ENCODE assay signal across 8 mouse cellular contexts in the genomic region with DNA sequence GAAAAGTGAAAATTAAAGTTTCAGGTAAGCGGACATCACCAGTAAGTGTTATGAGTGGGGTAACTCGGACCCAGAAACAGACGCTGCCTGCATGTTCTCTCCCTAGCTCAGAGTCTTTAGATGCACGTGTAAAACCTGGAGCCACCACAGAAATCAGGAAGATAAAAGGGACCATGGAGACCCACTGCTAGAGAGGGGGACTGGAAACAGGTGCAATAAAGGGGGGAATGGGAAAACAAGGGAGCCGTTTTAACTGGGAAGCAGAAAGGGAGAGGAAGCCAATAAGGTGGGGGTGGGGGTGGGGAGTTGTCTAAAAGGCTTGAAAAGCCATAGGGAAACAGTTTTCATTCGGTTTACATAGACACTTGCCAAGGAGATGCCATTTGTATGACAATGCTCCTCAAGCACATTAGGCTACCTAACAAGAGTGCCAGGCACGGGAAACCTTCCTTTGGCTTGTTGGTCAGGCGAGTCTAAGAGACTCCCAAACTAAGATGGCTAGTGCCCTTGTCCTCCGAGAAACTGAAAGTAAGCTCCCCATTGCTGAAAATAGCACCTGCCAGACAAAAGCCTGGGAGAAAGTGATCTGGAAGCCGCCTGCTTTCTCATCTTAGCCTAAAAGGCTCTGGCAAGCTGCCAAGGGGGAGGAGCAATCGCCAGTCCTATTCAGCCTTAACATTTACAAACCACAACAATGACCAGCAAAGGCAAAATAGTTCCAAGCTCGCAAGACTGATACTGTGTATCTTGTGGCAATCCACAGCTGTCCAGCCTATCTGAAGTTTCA. TPM values are rescaled to one million over a fixed set of nuclear protein-coding genes. Genes with fewer than 3 reads are reported as not detected.
DNase-seq lines count a peak whose midpoint lies in the region; ATAC-seq and TF ChIP-seq lines count a peak whose summit lies in the region.

No protein-coding gene starts in this region.

- ATAC-seq in heart, embryonic 11.5 days (replicated peaks; ENCODE audit: insufficient number of reproducible peaks, low FRiP score, low TSS enrichment): 0 out of 2 replicates have a peak, but pooled peaks have one; percentile 7
- ATAC-seq in kidney, embryonic 15.5 days (replicated peaks; ENCODE audit: low FRiP score): peak; percentile 34; the same call in 1 of the 2 replicates
- peak; percentile 73 for ATAC-seq in megakaryocyte progenitor cell, adult 5-6 weeks (replicated peaks; ENCODE audit: poor library complexity)

- TF ChIP-seq POLR2A in ES-Bruce4 (IDR thresholded peaks at IDR 0.05; ENCODE audit: insufficient read depth, low read length): no peak

- TF ChIP-seq CTCF in ES-Bruce4 (IDR thresholded peaks at IDR 0.05; ENCODE audit: low read depth, low read length): no peak

- H3K4me1 ChIP-seq in ES-Bruce4 (ENCODE audit: control insufficient read depth, insufficient read depth, low read length): peaks cover 3% of the 10 kb centered on the region
- peaks cover 6% of the 10 kb centered on the region for H3K4me1 ChIP-seq in heart, embryonic 11.5 days (ENCODE audit: control insufficient read depth, insufficient read depth, low read length)
- peaks cover 12% of the 10 kb centered on the region for H3K4me1 ChIP-seq in kidney, embryonic 15.5 days

- peak overlapping the region; percentile 61 for H3K4me2 ChIP-seq in heart, embryonic 11.5 days
- H3K4me2 ChIP-seq in kidney, embryonic 15.5 days: peak overlapping the region; percentile 7

- no peak for TF ChIP-seq EP300 in ES-Bruce4 (IDR thresholded peaks at IDR 0.05; ENCODE audit: insufficient read depth, low read depth, low read length)

- no peak overlapping the region for H3K4me3 ChIP-seq in ES-Bruce4 (ENCODE audit: low read depth, low read length)
- peak overlapping the region; percentile 32 for H3K4me3 ChIP-seq in heart, embryonic 11.5 days (ENCODE audit: low read depth, low read length)
- H3K4me3 ChIP-seq in kidney, embryonic 15.5 days (replicated peaks): no peak overlapping the region

- peaks cover 9% of the 10 kb centered on the region for H3K9me3 ChIP-seq in ES-Bruce4 (replicated peaks; ENCODE audit: control insufficient read depth, insufficient read depth, low read length, poor library complexity, severe bottlenecking)
- H3K9me3 ChIP-seq in heart, embryonic 11.5 days (replicated peaks; ENCODE audit: control insufficient read depth, low read length): no peaks in the 10 kb centered on the region
- H3K9me3 ChIP-seq in kidney, embryonic 15.5 days (replicated peaks): no peaks in the 10 kb centered on the region

- H3K9ac ChIP-seq in ES-Bruce4 (ENCODE audit: low read depth, poor library complexity, severe bottlenecking): no peak overlapping the region
- peak overlapping the region; percentile 54 for H3K9ac ChIP-seq in heart, embryonic 11.5 days (ENCODE audit: low read depth, low read length)
- H3K9ac ChIP-seq in kidney, embryonic 15.5 days: no peak overlapping the region

- 46% methylated on average over 12 of the region's 12 CpGs for WGBS in heart, embryonic 11.5 days (ENCODE audit: insufficient replicate concordance)
- 49% methylated on average over 12 of the region's 12 CpGs for WGBS in kidney, embryonic 15.5 days

- peak; percentile 57 for DNase-seq in embryo, embryonic 11 days
- no peak for DNase-seq in embryo, embryonic 10 days (ENCODE audit: low spot score)
- peak; percentile 73 for DNase-seq in cerebellum, postnatal 10 days
- DNase-seq in skeletal muscle tissue, adult 2 months (ENCODE audit: low read depth, low spot score): peak; percentile 36

- peak overlapping the region; percentile 54 for H3K27ac ChIP-seq in ES-Bruce4 (ENCODE audit: insufficient read depth, low read length)
- H3K27ac ChIP-seq in heart, embryonic 11.5 days (ENCODE audit: low read depth, low read length): peak overlapping the region; percentile 81
- H3K27ac ChIP-seq in kidney, embryonic 15.5 days: no peak overlapping the region

- peaks cover 35% of the 10 kb centered on the region for H3K36me3 ChIP-seq in ES-Bruce4 (ENCODE audit: control insufficient read depth, insufficient read depth, low read length, poor library complexity, severe bottlenecking)
- H3K36me3 ChIP-seq in heart, embryonic 11.5 days (ENCODE audit: control insufficient read depth, insufficient read depth, low read length): peaks cover 33% of the 10 kb centered on the region
- H3K36me3 ChIP-seq in kidney, embryonic 15.5 days: peaks cover 45% of the 10 kb centered on the region

- no peaks in the 10 kb centered on the region for H3K27me3 ChIP-seq in ES-Bruce4 (ENCODE audit: control insufficient read depth, insufficient read depth, low read length, poor library complexity, severe bottlenecking)
- no peaks in the 10 kb centered on the region for H3K27me3 ChIP-seq in heart, embryonic 11.5 days (ENCODE audit: control insufficient read depth, insufficient read depth, low read length)
- no peaks in the 10 kb centered on the region for H3K27me3 ChIP-seq in kidney, embryonic 15.5 days

RNA-seq across cellular contexts. Expression of a gene that starts 10.0 kb away (rescaled TPM):
- polyA plus RNA-seq in ES-Bruce4 (2011; ENCODE audit: insufficient read depth, insufficient read length, low read depth, missing spikeins): 190 and 192 TPM in 2 replicates
- polyA plus RNA-seq in heart, embryonic 11.5 days (2014; fragmentation: Nextera tagmentation; extraction: Ambion mirVana): 132 and 141 TPM in 2 replicates
- 225 and 248 TPM in 2 replicates for polyA plus RNA-seq in kidney, embryonic 15.5 days (2015; fragmentation: Nextera tagmentation; extraction: Ambion mirVana)
- total RNA-seq in megakaryocyte progenitor cell, adult 5-6 weeks (2015): 138 and 157 TPM in 2 replicates
- total RNA-seq in megakaryocyte progenitor cell, adult 5-6 weeks (2017): 116 and 132 TPM in 2 replicates

RNA-seq across cellular contexts. Expression of a gene that starts 25.0 kb away (rescaled TPM):
- polyA plus RNA-seq in ES-Bruce4 (2011; ENCODE audit: insufficient read depth, insufficient read length, low read depth, missing spikeins): 21.6 and 23.0 TPM in 2 replicates
- 11.8 and 12.4 TPM in 2 replicates for polyA plus RNA-seq in heart, embryonic 11.5 days (2014; fragmentation: Nextera tagmentation; extraction: Ambion mirVana)
- polyA plus RNA-seq in kidney, embryonic 15.5 days (2015; fragmentation: Nextera tagmentation; extraction: Ambion mirVana): 14.6 and 16.4 TPM in 2 replicates
- total RNA-seq in megakaryocyte progenitor cell, adult 5-6 weeks (2015): 6.4 and 6.8 TPM in 2 replicates
- 4.2 and 5.1 TPM in 2 replicates for total RNA-seq in megakaryocyte progenitor cell, adult 5-6 weeks (2017)

RNA-seq across cellular contexts. Expression of a gene that starts 53.2 kb away (rescaled TPM):
- polyA plus RNA-seq in ES-Bruce4 (2011; ENCODE audit: insufficient read depth, insufficient read length, low read depth, missing spikeins): 150 and 169 TPM in 2 replicates
- 337 and 363 TPM in 2 replicates for polyA plus RNA-seq in heart, embryonic 11.5 days (2014; fragmentation: Nextera tagmentation; extraction: Ambion mirVana)
- 358 and 384 TPM in 2 replicates for polyA plus RNA-seq in kidney, embryonic 15.5 days (2015; fragmentation: Nextera tagmentation; extraction: Ambion mirVana)
- total RNA-seq in megakaryocyte progenitor cell, adult 5-6 weeks (2015): 126 and 160 TPM in 2 replicates
- 314 and 323 TPM in 2 replicates for total RNA-seq in megakaryocyte progenitor cell, adult 5-6 weeks (2017)

Comparison
In these comparisons a context has a peak if more than half of its experiments do, and no peak if none do; other contexts are left out.
1. ATAC-seq: peak in every context shown above with its lines; median percentile 73 in megakaryocyte progenitor cell, adult 5-6 weeks; 34 in kidney, embryonic 15.5 days; 7 in heart, embryonic 11.5 days.